Mouse (Mus musculus): ENCODE measurements at regions not wholly inside any gene's neighbourhood (a gene's known extent, or its start where the extent isn't known, plus 50 kb on each side); places are given as distances from the start of the nearest gene placed in this dataset.
A peak's percentile ranks its signal among the peaks of the same experiment; 100 is the strongest.

DNA sequence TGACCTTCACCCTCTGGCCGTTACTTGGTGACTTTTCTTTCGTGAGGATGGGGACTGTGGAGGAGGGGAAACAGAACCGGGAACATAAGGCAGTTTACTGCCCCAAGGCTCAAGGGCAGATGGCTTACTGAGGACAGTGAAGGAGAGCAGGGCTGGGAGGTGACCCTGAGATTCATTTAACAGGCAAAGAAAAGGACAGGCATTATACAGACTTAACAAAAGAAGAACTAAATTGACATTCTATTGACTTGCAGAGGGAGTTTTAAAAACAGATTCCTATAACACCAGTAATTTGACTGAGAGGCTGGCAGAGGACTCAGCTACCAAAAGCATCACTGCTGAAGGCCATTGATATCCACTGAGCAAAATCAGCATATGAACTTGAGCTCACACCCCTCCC, 153.0 kb upstream of the 1700012A03Rik start:
- DNase-seq, result no peak

DNA sequence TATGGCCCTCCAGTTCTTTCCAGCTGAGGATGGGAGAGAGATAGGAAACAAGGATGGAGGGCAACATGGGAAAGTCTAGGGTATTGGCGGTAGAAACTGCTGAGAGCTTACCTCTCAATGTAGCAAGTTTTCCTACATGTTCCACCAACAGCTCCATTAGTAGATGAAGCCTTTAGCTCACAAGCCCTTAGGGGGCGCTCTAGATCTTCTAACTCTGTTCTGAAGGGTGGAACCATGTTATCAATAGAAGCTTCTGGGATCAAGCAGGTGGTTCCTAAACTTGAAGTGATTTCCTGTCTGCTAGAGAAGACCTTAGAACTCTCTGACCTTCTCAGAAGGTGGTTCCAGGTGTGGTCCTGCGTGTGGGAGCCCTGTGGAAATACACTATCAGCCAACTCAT, 154.2 kb upstream of the 1700012A03Rik start:
- DNase-seq, result no peak

DNA sequence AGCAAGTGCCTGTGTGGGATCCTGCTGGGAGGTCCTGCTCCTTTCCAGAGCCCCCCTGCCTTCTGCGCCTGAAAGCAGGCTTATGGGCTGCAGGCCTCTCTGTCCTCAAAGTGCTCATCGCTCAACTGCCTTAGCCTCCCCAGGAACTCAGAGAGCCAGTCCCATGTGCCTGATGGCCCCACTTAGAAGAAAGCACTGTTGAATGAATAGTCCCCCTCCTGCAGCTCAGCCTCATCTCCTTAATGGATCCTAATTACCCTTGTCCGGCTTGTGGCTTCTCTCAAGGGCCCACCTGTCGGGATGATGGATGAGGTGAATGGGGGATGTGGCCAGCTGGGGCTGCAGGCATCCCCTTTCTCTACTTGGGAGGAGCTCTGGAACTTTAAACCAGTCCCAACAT, 163.1 kb upstream of the 1700012A03Rik start:
- DNase-seq, result no peak

DNA sequence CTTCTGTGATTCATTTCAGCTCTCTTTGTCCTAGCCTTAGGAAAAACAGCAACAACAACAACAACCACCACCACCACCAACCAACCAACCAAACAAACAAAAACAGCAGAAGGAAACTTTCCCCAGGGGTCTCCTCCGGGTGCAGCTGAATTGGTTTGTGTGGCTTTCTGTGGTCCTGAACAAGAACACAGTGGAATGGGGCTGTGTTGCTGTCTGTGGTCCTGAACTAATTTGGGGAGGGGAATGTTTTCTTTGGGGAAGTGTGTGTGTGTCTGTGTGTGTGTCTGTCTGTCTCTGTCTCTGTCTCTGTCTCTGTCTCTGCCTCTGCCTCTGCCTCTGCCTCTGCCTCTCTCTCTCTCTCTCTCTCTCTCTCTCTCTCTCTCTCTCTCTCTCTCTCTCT, 164.8 kb upstream of the 1700012A03Rik start:
- DNase-seq, result peak; percentile 30 to 37

- DNase-seq, result peak; percentile 78
These were observed 166.3 kb upstream of the 1700012A03Rik start for GRCm38 (mm10) chr6:31883726-31884125.

GRCm38 (mm10) chr6:31874616-31875015, 175.4 kb upstream of the 1700012A03Rik start:
- DNase-seq, result no peak

DNA sequence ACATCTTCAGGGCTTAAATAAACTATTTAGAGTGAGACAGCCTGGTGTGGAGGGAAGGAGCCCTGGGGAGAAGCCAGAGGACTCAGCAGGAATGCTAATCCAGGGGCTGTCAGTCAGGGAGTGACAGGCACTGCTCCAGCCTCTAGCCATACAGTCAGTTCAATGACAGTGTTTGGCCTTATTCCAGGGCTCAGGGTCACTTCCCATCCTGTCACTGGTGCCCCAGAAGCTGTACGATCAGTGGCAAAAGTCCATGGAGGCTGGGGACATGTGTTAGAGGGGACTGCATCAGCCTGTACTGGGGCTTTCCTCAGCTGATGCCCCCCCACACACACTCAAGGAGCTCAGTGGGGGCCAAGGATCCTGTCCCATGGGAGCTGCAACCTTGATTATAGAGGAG, 176.1 kb upstream of the 1700012A03Rik start:
- no peak for DNase-seq

GRCm38 (mm10) chr6:31871766-31872165, 178.3 kb upstream of the 1700012A03Rik start:
- DNase-seq, result no peak

- no peak for DNase-seq
These were observed 188.1 kb upstream of the 1700012A03Rik start for GRCm38 (mm10) chr6:31861996-31862395.

DNA sequence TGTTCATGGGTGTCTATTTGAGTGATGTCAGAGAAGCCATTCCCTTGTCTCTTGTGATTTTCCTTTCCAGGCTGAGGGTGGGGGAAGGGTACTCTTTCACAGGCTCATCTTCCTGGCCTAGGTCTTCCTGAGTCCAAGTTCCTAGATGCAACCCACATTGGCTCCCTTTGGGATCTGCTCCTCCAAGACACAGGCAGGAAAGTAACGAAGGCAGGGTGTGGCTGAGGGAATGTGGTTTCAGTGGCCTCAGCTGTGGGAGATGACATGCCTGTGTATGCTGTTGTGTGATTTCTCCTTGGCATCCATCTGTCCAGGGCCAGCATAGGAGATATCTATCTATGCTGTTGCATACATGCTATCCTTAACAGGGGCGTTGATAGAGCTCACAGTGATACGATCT, 190.4 kb upstream of the 1700012A03Rik start:
- DNase-seq, result no peak

DNA sequence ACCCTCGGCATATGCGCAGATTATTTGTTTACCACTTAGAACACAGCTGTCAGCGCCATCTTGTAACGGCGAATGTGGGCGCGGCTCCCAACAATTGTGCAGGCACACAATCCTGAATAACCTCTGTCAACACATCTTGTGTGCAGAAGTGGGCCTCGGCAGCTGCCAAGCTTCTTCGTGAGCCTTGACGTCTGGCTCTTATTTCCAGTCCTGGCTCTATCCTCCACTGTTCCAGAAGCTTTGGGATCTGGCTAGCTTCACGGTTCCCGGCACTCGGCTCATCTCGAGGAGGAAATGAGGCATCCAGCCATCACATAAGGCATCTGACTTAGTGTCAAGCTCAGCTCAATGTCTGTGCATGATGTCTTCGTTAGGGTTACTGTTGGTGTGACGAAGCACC, 195.8 kb upstream of the 1700012A03Rik start:
- no peak for DNase-seq

- no peak for DNase-seq
These were observed 203.7 kb upstream of the 1700012A03Rik start for GRCm38 (mm10) chr6:31846319-31846718.

GRCm38 (mm10) chr6:31845671-31846070, 204.4 kb upstream of the 1700012A03Rik start:
- no peak for DNase-seq

- DNase-seq, result no peak
These were observed 209.4 kb upstream of the 1700012A03Rik start for GRCm38 (mm10) chr6:31840621-31841020.

- DNase-seq, result peak; percentile 31 to 32
These were observed 211.5 kb upstream of the 1700012A03Rik start for GRCm38 (mm10) chr6:31838588-31838987.

- no peak for DNase-seq
These were observed 214.3 kb upstream of the 1700012A03Rik start for GRCm38 (mm10) chr6:31835795-31836194.

- no peak for DNase-seq
These were observed 215.5 kb upstream of the 1700012A03Rik start for GRCm38 (mm10) chr6:31834503-31834902.

GRCm38 (mm10) chr6:31830610-31831009, 219.4 kb upstream of the 1700012A03Rik start:
- DNase-seq, result peak in 1 of 2 experiments; percentile 11

DNA sequence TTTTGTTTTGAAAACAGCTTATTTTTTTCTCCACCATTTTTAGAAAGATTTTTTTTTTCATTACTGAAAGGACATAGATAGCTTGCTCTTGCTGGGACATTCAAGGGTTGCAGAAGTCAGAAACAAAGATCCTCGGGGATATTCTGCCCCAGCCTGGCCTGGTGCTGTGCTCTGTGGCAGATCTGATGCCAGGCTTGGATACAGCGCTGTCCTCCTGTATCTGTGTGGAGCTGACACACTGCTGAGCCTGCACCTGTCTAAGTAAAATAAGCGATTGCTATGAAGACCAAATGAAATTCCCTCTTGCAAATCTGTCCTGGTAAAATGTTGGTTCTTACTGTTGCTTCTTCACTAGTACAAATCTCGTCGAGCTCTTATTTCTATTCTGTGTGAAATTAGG, 226.4 kb upstream of the 1700012A03Rik start:
- no peak for DNase-seq

DNA sequence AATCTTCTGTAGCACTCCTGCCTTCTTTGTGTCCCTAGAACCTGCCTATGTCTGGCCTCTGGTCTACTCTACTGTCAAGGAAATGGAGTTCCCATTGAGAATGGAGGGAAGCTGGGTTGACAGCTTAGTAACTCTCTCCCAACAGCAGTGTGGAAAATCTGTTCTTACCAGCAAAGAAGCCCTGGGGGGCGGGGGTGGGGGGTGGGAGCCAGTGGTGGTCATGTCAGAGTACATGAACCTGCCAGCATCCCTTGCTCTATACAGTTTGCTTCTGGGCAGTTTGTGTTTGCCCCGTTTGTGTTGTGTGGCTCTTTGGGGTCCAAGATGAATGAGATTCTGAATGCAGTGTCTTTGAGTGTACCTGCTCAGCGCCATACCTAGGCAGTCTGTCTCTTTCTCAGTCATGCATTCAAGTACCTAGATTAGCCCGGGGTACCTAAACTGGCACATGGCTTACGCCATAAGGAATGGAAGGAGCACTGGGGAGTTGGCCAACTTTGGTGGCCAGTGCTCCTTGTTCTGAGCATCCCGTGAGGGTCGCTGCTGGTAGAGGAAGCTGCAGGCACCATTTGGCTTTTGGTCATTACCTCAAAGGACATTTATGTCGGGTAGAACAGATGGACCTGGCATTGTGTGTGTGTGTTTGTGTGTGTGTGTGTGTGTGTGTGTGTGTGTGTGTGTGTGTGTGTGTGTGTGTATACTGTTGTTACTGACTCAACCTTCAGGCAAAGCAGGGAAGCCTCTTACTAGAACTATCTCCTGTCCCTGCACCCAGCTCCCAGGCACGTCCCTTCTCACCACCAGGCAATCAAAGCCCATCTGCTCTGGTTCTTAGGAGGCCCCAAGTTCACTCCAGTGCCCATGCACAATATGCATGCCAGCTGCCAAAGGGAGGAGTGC, 227.6 kb upstream of the 1700012A03Rik start:
- no peak for DNase-seq

GRCm38 (mm10) chr6:31821621-31822020, 228.4 kb upstream of the 1700012A03Rik start:
- DNase-seq, result no peak

- no peak for DNase-seq
These were observed 232.4 kb upstream of the 1700012A03Rik start for GRCm38 (mm10) chr6:31817640-31818039.

DNA sequence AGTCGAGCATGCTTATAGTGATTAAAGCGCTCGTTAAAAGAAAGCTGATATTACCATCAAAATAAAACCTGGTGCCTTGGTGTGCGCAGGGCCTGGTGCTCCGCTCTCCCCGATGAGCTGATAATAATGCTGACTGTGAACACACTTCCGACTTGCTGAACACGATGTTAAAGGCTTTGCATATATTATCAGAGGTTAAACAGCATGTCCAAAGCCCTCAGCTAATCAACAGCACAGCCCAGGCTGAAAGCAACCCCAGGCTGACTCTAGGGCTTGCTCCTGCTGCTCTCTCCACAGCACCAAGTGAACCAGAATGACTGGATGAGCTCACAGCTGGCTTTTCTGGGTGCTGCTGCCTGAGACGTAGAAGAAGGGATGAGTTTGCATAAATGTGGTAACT, 238.2 kb upstream of the 1700012A03Rik start:
- DNase-seq, result no peak

DNA sequence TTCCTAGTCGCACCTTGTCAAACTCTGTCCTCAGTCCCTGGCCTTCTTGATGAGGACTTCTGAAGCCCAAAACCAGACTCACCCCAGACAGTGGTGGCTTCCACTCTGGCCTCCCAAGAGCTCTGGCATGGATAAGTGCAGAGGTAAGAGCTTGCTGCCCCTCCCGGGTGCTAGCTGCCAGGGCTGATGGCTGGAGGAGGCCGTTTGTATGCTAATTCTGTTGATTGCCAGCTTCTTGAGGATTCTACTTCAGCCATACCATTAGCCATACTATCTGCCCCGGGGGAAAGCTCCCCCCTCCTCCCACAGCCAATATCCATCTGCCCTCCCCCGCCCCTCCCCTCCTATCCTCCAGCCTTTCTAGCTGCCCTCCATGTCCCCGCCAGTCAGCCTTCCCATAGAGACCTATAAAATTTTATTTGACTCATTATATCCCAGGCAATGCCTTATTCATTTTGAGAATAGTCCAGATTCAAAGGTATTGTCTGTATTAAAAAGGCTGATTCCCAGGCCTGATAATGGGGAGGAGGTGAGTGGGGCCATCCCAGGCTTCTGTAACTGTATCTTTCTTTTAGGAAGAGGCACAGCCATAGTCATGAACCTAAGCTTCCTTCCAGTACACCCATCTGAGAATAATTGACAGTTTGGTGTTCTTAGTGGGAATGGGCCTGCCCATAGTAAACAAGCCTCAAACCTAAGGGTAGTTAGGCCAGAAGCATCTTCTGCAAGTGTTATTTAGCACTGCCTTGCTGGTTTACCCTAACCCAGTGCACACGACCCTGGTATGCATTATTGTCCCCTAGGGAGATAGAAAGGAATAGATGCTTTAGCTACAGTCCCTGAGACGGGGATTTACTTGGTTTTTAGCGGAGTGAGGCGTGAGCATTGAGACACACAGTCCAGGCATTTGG, 239.2 kb upstream of the 1700012A03Rik start:
- DNase-seq, result no peak

Measured in kidney, postnatal 4 days (tissue).